Mouse (Mus musculus) spleen, embryonic (tissue): ENCODE measurements around the gene Cav3.

Experiments
- CTCF ChIA-PET: fragments of 350-600 bp; sonication (Branson Sonifier 250); formaldehyde crosslinking; loops from one replicate; lab custom pipeline; 2022; lab: Charles Lee

The Cav3 gene

DNA sequence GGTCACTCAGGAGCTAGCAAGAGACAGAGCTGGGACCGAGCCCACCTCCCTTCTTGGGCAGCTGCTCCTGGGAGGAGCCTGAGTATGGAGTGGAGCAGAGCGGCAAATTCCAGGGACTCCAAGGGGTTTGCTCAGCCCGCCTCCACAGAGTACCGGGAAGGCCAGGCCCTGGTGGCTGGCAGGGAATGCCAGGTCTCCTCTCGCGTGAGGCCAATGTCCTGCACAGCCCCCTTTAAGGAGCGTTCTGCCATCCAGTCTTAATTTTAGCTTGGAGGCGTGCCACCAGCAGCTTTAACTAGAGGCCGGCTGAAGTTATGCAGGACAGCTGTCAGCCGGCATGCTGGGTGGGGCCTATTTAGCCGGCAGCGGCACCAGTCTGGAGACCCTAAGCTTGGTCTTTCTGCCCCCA, at the start of gene Cav3:
Gene Cav3 (plus strand): TSS at position 165 of the 409 bp plus-strand sequence.
- CTCF ChIA-PET = no interaction called here

DNA sequence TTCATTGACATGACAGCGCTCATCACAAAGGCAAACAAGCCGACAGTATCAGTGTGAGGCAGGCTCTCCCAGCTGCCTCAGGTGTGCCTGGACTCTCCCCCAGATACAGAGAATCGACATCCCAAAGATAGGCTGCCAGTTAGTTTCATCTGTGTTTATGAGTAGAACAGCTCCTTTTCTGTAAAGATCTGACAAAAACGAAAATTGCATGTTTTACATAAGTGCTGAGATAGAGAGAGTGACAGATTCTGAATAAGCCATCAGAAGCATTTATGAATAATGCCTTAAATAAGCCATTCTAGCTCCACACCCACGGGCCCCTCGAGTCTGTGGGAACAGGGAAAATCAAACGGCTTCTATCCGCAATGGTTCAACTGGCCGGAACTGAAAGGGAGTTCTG, 40.0 kb upstream of the Cav3 start:
- CTCF ChIA-PET = interaction anchor here (0.6 kb wide), 1 partner anchor 136 kb away, joined by 3 read pairs; no protein-coding TSS in a partner anchor

DNA sequence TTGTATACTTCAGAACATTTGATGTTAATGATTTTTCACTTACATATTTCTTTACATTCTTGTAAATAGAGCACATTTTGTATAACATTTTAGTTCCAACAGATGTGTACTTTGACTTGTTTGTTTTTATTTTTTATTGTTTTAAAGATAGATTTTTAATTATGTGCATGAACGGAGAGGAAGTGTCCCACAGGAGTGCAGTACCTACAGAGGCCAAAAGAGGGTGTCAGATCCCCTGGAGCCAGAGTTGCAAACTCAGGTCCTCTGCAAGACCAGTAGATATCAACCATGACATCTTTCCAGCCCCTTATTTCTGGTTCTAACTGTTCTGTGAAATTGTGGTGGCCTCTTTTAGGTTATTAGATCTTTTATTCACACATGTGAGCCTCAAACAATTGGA, 38.4 kb upstream of the Cav3 start:
- CTCF ChIA-PET = no interaction called here

- CTCF ChIA-PET = no interaction called here
These were observed 35.4 kb upstream of the Cav3 start for GRCm38 (mm10) chr6:112423746-112424501.

GRCm38 (mm10) chr6:112426018-112426732, 33.1 kb upstream of the Cav3 start:
- CTCF ChIA-PET = no interaction called here

- CTCF ChIA-PET = no interaction called here
These were observed 13.6 kb upstream of the Cav3 start for GRCm38 (mm10) chr6:112445675-112446074.

DNA sequence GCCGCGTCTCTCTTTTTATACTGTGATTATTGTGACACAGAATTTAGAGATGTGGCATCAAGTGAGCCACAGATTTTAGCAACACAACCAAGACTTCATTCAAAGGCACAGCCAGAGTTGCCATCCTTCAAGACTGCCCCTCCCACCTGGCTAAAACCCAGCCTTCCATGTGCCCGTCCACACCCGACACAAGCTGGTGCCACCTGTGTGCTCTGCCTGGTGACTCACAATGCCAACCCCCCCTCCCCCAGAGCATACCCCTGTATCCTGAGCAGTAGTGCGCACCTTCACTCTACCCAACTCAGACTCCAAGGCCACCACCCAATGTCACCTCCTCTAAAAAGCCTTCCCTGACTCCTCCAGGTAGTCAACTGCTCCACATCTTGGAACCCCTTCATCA, 2.2 kb downstream of the Cav3 start:
- CTCF ChIA-PET = no interaction called here

- CTCF ChIA-PET = no interaction called here
These were observed 4.0 kb downstream of the Cav3 start for GRCm38 (mm10) chr6:112463331-112463730.

DNA sequence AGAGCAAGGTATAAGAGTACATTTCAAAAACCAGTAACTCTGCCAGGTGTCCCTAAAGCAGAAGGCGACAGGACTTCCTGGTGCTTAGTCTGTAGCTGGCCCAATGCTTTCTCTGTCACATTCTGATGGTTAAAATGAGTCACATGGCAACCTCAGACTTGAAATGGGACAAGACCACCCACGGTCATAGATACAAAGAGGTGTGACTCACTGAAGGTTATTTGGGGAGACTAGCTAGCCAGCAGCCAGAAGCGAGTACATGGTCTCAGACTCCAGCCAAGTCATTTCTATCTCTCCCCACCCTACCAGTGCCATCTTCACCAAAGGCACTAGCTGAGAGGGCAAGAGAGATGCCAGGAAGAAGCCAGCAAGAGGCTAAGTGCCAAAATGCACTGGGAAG, 6.1 kb downstream of the Cav3 start:
- CTCF ChIA-PET = no interaction called here

DNA sequence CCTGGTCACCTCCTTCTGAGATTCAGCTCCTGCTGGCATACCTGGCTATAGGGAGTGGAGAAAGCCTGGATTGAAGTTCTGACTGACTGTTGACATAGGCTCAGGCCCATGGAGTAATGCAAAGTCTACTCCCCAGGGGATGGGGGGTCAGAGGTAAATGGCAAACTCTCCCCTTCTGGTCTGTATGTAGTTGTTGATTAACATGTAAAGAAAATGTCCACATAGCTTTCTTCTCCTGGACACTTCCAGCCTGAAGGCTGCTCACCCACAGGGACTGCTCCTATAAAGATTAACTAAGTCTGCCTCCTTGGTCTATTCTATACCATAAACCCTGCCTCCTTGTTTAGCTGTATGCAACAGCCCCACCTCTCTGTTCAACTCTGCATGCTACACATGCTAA, 6.7 kb downstream of the Cav3 start:
- CTCF ChIA-PET = no interaction called here

DNA sequence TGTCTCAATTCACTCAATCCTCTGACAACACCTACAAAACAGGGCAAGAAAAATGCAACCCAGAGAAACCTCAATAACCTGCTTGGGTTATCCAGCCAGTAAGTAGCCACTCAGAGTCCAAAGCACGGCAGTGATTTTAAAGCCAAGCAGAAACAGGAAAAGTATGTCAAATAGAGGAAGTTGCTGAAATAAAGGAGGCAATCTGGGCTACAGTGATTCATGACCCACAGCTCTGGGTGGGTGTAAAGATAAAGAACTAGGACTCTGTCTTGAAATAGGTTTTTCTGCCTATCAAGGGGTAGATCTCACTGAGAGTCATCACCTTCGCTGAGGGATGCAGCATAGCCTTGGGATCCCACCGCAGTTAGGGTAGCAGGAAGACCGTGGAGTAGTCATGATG, 12.3 kb downstream of the Cav3 start:
- CTCF ChIA-PET = no interaction called here

DNA sequence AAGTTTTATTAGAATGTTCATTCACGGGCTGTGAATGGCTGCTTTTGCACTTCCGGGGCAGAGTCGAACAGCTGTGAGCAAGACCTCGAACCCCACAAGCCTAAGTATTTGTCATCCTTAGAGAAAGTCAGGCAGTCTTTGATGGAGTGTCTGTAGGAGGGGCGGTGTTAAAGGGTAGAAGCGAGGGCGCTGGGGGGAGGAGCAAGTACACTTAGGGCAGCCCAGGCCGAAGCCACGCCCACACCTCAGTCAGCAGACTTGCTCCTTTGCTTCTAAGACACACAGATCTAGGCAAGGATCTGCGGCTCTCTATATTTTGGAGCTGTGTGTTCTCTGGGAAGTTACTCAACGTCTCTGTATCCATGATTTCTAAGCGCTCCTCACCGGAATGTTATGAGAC, 20.6 kb downstream of the Cav3 start:
- CTCF ChIA-PET = no interaction called here

- CTCF ChIA-PET = no interaction called here
These were observed 25.0 kb downstream of the Cav3 start for GRCm38 (mm10) chr6:112484316-112484715.

- CTCF ChIA-PET = no interaction called here
These were observed 28.7 kb downstream of the Cav3 start for GRCm38 (mm10) chr6:112487993-112488392.

- CTCF ChIA-PET = no interaction called here
These were observed 29.5 kb downstream of the Cav3 start for GRCm38 (mm10) chr6:112488821-112489180.

DNA sequence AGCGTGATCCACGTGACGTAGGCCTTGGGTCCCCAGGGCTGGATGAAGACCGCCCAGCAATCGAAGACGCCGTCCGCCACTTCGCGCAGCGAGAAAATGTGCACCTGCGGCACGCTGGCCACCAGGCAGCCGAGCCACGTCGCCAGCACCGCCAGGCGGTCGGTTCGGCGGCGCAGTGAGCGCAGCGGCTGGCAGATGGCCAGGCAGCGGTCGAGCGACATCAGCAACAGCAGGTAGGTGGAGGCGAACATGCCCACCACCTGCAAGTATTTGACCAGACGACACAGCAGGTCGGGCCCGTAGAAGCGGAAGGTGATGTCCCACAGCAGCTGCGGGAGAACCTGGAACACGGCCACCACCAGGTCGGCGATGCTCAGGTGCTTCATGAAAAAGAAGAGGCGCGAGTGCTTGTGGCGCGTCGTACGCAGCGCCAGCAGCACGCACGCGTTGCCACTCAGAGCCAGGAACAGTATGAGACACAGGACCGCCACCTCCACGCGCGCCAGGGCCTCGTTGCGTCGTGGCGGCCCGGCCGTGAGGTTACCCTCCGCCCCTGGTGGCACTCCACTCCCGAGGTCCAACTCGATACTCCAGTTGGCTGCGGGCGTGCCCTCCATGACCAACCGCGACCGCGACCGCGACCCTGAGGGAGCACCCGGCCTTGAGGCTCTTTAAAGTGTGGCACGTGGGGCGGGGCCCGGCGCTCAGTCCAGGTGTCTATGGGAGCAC, 30.0 kb downstream of the Cav3 start:
- CTCF ChIA-PET = no interaction called here

DNA sequence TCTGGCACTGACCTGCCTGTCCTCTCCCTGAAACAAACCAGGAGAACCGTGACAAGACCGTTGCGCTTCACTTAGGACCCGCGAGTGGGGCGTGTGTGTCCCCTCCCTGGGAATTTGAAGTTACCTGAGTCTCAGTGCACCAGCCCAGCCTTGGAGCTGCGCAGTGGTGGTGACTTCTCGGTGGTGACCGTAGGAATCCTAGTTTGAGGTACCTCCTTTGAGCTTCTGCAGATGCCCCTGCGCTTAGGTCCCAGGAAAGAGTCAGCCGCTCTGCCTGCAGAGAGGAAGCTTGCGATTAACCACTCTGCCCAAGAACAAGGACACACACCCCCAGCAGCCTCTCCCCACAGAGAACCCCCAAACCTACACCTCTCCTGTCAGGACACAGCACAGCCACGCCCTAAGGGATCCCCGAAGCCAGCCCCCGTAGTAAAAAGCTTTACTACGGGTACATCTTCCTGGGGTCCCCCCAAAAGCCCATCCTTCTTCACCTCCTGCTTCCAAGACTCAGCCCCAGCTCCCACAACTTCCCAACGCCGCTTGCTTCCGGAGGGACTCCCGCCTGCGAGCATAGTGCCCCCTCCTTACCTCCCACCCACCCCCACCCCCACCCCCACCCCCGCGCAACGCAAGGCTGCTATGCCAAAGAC, 30.7 kb downstream of the Cav3 start, which contains the start of gene Oxtr:
Gene Oxtr (minus strand): TSS at position 34 of the 650 bp plus-strand sequence.
- CTCF ChIA-PET = no interaction called here

- CTCF ChIA-PET = no interaction called here
These were observed 31.4 kb downstream of the Cav3 start for GRCm38 (mm10) chr6:112490625-112491242.

DNA sequence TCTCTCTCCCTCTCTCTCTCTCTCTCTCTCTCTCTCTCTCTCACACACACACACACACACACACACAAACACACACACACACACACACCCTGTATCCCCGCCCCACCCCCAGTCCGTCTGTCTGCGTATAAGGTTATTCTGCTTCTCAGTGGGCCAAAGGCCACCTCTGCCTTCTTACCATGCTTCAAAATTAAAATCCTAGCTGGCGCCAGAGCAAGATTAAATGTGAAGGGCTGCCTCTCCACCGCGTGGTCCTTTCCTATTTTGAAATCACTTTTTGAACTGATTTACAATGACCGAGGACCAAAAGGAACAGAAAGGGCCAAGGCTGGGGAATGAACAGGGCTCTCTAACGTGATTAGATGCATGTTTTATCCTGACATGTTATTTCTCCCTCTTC, 32.2 kb downstream of the Cav3 start:
- CTCF ChIA-PET = interaction anchor here (0.6 kb wide), 1 partner anchor 110 kb away, joined by 3 read pairs; no protein-coding TSS in a partner anchor

GRCm38 (mm10) chr6:112492656-112493055, 33.4 kb downstream of the Cav3 start:
- CTCF ChIA-PET = no interaction called here

DNA sequence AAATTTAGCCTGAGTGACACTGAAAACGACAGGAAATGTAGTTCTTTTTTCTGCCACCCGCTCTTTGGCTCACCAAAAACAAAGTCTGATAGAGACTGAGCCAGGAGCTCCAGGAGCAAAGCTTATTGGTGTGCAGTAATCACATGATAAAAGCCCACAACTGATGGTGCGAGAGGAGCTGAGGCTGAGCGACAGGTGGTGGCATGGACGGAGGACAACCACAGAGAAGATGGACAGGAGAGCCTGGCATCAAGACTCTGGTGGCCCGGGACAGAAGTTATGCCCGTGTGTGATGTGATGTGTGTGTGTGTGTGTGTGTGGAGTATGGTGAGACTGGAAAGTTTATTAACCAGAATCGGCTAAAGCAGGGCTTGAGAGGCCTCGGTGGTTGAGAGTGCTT, 34.1 kb downstream of the Cav3 start:
- CTCF ChIA-PET = no interaction called here
